Mouse (Mus musculus) liver, adult (tissue): ENCODE measurements around the gene 2010111I01Rik.

Experiments
- GATA4 ChIP-seq: IDR thresholded peaks from 2 replicates; pipeline ENCODE4 v1.6.1; 2014; ENCODE audit warnings: mild to moderate bottlenecking, low read length; ENCODE audit not compliant: insufficient replicate concordance

Gene 2010111I01Rik

DNA sequence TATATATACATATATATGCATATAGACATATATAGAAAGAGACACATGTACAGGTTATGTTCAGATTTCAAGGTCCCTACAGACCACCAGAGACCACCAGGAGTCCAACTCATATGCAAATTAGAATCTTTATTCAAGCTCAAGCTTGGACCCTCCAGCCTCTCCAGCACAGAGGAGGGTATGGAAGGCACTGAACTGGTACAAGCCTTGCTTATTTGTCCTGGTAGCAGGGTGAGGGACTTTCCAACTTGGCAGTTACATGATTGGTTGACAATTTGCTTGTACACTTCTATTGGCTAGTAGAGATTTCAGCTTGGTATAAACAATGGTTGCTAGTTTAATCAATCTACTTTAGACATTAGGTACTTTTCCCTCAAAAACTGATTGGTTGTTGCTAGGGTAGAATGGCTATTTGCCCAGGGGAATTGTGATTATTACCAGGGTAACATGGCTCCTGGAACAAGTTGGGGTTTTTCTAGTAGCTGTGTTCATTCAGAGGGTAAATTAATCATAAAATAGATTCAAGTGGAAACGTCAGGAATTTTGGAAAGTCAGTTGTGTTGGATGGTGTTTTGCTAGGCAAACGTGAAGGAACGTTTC, 25.3 kb downstream of the 2010111I01Rik start:
- no peak for TF ChIP-seq GATA4

DNA sequence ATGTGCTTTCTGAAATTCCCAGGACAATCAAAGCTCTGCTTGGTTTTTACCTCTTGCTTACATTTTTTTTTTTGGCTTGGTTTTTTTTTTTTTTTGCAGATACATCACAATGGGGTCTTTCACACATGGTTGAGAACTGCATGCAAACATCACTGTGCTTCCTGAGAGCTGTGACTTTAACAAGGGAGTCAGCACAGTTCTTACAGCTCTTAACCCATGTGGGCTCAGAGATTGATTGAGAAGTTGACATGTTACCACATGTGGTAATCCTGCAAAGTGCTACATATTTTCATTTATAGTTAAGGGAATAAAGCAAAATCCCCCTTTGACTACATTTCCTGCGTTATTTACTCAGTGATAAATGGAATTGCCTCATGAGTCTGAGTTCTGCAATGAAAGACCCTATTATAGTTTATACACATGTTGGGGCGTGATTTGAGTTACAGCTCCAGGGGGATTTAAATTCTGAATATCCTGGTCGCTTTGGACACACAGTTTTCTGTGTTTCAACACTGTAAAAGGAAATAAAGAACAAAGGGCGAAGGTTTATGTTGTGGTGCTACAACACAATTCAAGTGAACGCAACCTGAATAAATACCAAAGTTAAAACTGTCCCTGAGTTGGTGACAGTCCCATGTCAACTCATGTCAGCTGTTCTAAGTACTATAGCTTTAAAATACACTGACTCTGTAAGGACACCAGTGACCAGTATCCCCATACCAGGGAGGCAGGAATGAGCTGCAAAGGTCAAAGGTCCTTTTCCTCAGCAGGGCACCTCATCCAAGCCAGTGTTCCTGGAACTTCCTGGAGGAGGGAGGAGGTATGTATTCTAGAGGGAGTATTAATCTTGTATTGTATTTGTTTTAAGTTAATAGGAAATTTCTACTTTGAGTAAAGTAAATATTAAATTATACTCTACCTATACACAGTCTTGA, 29.1 kb downstream of the 2010111I01Rik start:
- no peak for TF ChIP-seq GATA4

DNA sequence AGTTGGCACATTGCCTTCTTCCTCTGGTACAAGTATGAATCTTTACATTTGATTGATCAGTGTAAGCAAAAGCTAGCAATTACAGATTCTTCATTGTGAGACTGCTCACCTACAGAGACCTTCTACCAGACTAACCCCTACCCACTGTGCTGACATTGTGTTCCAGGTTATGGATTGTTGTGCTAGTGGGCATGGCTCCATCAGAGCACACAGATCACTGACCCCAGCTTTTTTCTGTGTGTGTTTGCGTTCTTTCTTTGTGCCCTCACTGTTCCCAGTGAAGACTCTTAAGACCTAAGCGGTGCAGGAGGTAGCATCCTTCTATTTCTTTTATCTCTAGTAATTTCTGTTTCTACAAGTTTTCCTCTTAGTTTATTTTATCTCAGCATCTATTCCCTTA, 32.1 kb downstream of the 2010111I01Rik start:
- no peak for TF ChIP-seq GATA4

DNA sequence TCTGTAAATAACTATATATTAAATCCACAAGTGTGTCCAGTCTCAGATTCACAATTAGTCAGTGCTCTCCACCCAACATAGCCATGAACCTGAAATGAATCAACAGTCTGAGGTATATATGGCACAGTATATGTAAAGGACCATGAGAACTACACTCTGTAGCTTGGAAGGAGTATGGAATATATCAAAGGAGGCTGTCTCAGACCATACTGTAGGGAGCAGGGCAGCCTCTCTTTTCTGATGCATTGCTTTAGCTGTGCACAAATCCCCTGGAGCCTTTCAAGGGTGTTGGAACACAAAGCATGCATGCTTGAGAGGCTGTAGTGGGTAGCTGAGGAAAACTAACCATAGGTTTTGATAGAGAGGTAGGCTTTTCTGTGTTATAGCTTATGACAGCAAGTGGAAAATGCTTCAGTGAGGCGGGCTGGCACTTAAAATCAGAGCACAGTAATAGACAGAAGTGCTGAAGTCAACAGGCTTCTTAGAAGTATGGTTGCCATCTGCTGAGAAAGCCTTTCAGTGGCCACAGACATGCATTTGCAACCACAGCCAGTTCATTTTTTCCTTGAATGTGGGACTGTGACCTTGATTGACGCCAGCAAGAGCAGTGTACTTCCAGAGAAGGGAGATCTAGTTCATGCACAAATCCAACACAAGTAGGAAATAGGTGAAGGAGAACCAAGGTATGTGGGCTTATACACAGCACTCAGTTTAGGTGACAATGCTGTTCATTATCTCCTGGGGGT, 45.8 kb downstream of the 2010111I01Rik start:
- TF ChIP-seq GATA4 = no peak

DNA sequence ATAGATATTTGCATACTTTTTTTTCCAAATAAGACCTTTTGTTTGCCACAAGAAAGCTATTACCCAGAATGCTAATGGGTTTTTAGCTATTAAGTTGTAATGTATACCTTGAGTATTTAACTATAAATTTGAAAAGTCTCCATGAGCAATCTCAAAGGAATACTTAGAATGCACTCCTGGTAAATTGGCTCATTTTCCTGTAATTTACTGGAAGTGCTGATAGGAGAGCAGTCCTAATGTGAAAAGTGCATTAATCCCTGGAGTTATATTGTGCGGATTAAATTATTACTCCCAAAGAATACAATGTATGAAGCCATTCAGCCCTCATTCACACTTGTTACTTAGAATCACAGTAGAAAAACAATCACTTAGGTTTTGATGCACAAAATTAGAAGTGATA, 49.7 kb downstream of the 2010111I01Rik start:
- TF ChIP-seq GATA4 = no peak

DNA sequence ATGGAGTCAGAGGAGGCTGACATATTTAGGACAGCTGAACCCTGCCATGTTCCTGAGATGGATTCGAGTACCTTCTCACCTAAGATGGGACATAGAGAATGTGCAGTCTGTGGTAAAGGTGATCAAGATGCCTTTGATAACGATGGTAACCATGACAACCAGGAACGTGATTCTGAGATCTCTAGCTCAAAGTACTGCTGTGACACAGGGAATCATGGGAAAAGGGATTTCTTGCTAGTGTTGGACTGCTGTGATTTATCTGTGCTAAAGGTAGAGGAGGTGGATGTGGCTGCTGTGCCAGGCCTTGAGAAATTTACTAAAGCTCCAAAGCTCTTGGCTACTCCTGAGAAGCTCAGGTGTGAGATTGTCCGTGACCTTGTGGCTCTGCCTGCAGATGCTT, 50.7 kb downstream of the 2010111I01Rik start:
- TF ChIP-seq GATA4 = no peak

DNA sequence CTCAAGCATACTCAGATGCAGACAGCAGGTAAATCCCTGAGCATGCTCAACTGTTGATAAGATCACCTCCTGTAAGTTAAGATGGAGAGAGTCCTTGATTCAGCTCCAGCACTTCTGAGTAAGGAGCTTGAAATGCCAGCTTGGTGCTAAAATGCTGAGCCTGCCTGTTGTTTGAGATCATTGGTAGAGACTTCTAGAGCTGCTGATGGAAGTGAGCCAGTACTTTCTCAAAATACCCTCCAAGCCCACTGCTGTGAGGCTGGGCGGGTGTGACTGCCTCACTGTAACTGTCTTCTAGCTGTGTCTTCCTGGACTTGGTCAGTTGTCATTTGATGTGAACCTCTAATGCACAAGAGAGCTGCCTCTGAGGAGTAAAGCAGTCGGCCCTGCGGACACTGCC, 51.4 kb downstream of the 2010111I01Rik start:
- TF ChIP-seq GATA4 = no peak

DNA sequence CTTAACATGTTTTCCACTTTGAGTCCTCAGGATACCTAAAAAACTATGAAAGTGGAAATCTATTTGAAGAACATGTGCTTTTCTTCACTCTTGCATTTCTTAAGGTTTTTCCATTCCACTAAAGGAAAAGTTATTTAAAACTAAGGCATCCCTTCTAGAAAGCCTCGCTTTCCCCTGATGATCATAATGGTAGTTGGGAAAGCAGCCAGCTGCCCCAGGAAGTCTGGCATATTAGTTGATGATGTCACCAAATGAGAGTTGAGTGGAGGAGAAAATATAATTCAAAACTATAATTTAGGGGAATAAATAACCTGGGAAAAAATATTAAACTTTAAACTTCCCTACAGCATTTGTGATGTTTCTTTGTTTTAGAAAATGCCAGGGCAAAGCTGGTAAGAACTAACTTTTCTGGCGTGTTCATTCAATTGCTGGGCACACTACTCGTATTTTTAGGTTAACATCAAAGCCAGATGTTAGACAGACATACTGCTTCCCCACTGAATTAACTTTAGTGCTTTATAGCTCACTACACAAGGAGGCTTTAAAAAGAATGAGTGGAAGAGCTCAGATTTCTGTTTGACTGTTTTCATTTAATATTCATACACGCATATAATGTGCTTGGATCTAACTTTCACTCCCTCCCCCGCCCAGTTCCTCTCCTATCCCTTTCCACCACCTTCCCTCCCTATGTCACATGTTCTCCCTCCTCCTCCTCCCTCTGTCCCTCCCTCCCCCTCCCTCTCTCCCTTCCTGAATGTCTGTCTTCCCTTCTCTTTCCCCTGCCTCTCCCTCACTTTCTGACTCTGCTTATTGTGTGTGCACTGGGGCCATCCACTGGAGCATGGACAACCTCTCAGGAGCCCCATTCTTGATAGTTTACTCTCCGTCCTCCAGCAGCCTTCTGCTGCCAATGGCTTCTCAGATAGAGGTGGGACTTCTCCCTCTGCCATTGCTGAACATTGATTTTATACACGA, 58.8 kb downstream of the 2010111I01Rik start:
- TF ChIP-seq GATA4 = no peak

DNA sequence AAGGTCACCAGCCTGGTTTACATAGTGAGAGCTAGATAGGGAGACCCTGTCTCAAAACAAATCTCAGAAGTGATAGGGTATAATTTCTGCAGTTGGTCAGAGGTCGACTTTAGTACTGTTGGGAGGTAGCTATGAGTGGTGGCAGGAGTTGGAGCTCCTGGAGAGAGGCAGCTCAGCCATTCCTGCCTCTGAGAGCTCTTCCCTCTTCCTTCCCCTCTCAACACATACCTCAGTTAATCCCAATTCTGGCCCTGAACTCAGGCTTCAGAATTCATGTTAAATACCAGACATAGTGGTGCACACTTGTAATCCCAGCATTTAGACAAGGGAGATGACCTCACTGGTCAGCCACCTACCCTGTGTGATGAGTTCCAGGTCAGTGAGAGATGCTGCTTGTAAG, 65.3 kb downstream of the 2010111I01Rik start:
- no peak for TF ChIP-seq GATA4

DNA sequence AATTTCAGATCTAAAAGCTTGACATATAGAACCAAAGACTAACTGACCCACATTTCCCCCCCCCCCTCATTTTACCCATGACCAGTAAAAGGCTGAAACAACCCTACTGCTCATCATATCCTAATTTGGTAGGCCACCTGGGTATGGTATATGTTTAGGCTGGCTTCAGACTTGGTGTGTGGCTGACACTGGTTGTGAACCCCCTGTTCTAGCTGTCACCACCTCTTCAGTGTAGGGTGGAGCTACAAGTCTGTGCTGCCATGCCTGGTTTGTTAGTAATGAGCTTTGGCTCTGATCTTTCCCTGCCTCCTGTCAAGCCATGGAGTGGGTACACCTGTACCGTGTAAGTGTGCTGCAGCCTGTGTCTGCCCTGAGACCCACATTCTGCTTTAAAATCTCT, 66.6 kb downstream of the 2010111I01Rik start:
- TF ChIP-seq GATA4 = no peak

DNA sequence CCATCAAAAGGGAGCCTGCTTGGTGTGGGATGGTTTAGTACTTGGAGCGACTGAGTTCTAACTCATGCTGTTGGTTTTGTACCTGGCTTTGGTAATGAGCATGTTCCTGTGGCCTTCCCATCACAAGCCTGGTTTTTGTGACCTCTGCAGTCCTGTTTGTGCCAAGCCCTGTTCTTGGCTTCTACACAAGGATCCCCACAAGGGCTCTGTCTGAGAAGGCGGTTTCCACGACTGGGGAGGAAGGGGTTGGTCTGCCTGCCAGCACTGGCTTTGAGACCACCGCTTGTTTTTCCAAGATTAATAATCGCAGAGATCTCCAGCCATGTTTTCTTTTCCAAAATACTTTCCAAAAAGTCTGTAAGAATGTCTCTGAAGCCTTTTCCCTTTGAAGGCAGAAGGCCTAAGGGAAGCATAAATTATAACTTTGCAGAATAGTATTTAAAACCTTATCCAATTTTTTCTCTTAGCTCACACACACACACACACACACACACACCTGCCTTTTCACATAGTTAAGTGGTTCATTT, 67.7 kb downstream of the 2010111I01Rik start:
- TF ChIP-seq GATA4 = no peak

DNA sequence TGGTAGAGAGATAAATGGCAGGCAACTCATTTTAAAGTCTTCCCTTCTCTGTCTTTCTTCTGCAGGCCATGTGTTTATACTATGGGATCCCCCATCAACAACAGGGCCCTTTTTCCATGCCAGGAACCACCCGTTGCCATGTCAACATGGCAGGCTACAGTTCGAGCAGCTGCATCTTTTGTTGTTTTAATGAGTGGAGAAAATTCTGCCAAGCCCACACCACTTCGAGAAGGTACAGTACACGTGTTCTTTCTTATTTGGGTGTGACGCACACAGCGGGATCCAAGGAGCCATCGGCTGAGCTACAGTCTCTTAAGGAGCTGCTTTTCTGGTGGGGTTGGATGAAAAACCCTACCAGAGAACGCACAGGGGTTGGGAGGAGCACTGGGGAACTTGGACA, 68.3 kb downstream of the 2010111I01Rik start:
- TF ChIP-seq GATA4 = no peak

DNA sequence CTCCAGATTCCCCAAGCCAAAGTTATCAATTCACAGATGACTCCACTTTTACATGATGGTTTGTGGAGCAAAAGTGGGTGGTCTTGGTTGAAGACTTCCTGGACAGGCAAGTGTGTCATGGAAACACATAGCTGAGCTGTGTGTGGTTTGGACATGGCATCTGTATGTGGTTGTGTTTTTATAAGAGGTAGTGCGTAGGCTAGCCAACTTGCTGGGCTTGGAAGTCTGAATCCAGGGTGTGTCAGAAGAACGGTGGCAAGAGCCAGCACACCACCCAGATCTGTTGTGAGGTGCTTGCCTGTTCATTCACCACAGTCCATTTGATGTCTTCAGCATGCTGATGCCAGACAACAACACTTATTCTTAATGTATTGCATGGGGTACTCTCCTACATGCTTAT, 68.7 kb downstream of the 2010111I01Rik start:
- no peak for TF ChIP-seq GATA4

DNA sequence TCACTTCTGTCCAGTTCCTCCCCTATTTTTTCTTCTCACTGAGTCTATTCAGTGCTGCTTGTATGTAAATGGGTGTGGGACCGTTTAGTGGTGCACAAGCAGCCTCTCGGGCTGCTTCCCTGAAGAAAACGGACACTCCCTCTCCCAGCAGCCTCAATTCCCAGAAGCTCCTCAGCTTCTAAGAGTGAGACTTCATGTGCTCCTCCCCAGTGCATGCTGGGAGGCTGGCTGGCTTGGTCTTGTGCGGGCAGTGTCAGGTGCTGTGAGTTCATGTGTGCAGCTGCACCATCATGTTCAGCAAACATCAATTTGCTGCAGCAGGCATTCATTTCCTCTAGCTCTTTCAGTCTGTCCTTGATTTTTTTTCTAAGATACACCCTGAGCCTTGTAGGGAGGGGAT, 70.0 kb downstream of the 2010111I01Rik start:
- no peak for TF ChIP-seq GATA4

DNA sequence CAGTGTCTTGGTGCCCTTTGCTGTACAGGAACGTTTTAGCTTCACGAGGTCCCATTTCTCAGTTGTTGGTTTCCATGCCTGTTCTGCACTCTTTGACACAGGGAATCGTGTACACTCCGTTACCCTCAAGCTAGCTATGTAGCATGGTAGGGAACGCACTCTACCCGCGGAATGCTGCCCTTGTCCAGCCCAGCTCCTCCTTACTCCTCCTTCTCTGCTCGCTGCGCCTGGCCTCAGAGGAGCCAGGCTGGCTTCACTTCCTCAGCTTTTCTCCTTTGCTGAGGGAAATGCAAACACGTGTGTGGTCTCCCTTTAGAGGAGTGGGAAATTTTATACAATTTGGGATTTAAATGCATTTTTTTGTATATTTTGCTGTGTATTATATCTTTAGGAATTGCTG, 73.2 kb downstream of the 2010111I01Rik start:
- no peak for TF ChIP-seq GATA4

DNA sequence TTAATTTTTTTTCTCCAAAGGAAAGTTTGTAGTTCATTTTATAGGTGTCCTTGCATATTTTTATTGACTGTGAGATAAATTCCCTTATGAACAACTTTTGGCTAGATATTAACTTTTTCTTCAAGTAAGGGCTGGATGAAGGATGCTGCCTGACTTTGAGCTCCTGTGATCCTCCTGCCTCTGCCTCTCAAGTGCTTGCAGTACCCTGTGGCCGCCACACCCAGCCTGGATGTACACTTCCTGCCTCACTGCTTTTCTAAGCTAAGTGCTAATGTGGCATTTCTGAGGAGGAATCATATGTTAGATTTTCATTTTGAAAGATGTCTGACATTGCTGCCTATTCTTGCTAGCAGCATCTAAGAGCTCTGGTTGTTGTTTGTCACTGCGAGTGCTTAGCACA, 73.7 kb downstream of the 2010111I01Rik start:
- TF ChIP-seq GATA4 = no peak
